Mouse (Mus musculus): Measurements from ENCODE around the gene Shisa9.

Gene Shisa9

DNA sequence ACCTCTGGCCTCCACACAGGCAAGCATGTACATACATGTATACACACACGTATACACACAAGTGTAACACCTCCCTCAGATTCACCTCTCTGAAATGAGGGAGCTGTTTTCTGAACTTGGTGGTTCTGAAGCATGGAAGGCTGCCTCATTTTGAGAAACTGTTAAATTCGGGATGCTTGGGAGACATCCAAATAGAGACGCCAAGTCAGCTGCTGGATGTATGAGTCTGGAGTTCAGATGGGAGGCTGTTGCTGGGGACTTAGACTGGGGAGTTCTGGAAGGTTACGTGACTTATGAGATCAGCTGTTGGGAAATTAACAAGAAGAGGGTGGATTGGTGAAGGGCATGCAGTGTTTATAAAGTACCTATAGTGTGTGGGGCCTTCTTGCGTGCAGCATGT is 88.7 kb downstream of the Shisa9 start:
- DNase-seq (ENCODE audit: low spot score), result no peak

GRCm38 (mm10) chr16:12076270-12076669 is 92.4 kb downstream of the Shisa9 start:
- no peak for DNase-seq (ENCODE audit: low spot score)

GRCm38 (mm10) chr16:12076700-12077099 is 92.8 kb downstream of the Shisa9 start:
- DNase-seq (ENCODE audit: low spot score), result no peak

- DNase-seq (ENCODE audit: low spot score), result no peak
Observed at GRCm38 (mm10) chr16:12083082-12083481, 99.2 kb downstream of the Shisa9 start.

DNA sequence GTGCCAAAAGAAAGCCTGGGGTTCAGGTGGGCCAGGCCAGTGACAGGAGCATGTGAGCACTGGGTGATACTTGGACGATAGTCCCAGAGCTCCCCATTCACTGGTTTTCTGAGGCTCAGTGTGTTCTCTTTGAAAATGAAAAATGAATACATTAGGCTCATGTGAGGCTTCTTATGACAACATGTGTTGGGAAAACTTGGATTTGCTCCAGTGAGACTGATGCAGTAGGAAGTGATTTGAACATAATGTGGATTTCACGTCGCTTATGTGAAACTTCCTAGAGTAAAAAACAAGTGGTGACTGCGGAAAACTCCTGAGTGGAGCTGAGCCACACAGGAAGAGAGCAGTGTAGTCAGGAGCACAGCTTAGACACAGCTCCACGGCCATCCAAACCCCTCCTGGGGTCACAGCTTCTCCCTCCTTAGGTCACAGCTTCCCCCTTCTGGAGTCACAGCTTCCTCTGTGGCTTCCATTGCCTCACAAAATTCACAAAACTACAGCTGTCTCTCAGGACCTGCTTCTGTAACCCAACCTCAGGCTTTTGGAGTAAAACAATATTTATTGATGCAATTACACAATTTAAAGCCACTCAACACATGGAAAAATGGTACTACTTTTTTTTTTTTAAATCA is 106.8 kb downstream of the Shisa9 start:
- no peak for DNase-seq (ENCODE audit: low spot score)

- no peak for DNase-seq (ENCODE audit: low spot score)
Observed at GRCm38 (mm10) chr16:12093253-12093652, 109.3 kb downstream of the Shisa9 start.

GRCm38 (mm10) chr16:12094784-12095315 is 110.9 kb downstream of the Shisa9 start:
- no peak for DNase-seq (ENCODE audit: low spot score)

- no peak for DNase-seq (ENCODE audit: low spot score)
Observed at GRCm38 (mm10) chr16:12095365-12095764, 111.5 kb downstream of the Shisa9 start.

DNA sequence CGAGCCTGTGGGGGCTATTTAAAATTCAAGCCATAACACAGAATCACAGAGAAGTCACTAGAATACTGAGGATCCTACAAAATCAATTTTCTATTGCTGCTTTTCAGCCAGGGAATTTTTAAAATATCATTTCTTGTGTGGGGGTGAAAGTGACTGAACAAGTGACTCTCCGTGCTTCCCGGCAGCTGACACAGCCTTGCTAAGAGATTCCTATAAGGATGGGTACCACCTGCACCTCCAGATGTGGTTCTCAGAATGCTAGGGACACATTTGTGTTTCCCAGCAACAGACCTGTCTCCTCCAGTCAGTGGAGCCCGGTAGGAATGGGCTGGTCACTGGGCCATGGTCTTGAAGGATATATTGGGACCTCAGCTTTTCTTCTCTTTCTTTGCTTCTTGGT is 124.5 kb downstream of the Shisa9 start:
- DNase-seq (ENCODE audit: low spot score), result no peak

GRCm38 (mm10) chr16:12110851-12111437 is 127.0 kb downstream of the Shisa9 start:
- peak; percentile 24 for DNase-seq (ENCODE audit: low spot score)

GRCm38 (mm10) chr16:12114396-12114795 is 130.5 kb downstream of the Shisa9 start:
- DNase-seq (ENCODE audit: low spot score), result no peak

- peak; percentile 41 for DNase-seq (ENCODE audit: low spot score)
Observed at GRCm38 (mm10) chr16:12115040-12115856, 131.3 kb downstream of the Shisa9 start.

DNA sequence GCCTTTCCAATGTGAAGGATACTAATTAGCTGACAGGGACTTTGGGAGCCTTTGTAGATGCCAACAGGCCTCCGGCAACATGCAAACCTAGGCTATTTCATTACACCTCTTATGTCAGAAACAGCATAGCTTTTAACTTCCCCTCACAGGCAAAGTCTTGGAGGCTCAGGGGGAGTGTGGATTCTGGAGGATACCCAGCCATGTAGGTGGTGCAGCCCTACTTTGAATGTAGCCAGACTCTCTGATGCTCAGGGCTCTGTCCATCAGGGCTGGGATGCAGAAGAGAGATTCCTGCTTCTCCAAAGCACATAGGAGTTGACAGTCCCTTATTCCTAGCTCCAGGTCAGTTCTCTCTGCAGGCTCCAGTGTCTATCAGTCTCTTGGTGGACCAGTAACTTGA is 133.0 kb downstream of the Shisa9 start:
- no peak for DNase-seq (ENCODE audit: low spot score)

- DNase-seq (ENCODE audit: low spot score), result no peak
Observed at GRCm38 (mm10) chr16:12119463-12119862, 135.6 kb downstream of the Shisa9 start.

- no peak for DNase-seq (ENCODE audit: low spot score)
Observed at GRCm38 (mm10) chr16:12129782-12130181, 145.9 kb downstream of the Shisa9 start.

DNA sequence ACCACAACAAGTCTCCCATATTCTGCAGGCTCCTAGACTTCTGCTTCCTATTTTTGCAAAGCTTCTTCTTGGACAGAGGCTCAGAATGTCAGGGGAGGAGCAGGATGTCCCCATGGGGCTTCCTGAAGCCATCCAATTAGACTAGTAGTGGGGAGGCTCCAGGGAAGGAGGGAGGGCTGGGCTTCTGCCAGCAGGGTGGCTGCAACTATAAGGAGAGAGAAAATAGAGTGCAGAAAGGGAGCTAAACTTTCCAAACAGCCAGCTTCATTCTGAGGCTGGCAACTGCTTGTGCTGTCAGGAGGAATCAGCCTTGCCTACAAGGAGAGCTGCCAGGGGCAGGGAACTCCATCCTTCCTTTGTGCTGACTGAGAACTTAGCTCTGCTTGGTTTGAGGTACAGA is 162.8 kb downstream of the Shisa9 start:
- peak; percentile 7 for DNase-seq (ENCODE audit: low spot score)

DNA sequence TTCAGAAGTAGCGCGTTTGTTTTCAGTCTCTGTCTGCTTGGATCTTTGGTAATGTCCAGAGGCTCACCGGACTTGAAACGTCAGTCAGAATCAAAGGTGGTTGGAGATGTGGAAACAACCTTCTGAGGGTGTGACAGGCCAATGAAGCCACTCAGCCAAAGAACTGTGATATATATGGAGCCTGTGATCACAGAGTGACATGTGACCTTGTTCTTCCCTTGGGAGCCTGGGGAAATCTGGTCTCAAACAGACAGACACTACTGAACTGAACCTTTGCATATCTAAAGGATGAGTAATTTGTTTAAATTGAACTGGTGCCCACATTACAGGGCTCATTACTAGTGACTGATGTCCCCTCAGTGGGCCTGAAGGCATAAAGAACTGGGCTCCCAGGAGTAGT is 168.1 kb downstream of the Shisa9 start:
- DNase-seq (ENCODE audit: low spot score), result no peak

- peak; percentile 39 for DNase-seq (ENCODE audit: low spot score)
Observed at GRCm38 (mm10) chr16:12154476-12154875, 170.6 kb downstream of the Shisa9 start.

GRCm38 (mm10) chr16:12173482-12174041 is 189.6 kb downstream of the Shisa9 start:
- no peak for DNase-seq (ENCODE audit: low spot score)

- DNase-seq (ENCODE audit: low spot score), result no peak
Observed at GRCm38 (mm10) chr16:12178031-12178430, 194.1 kb downstream of the Shisa9 start.

- DNase-seq (ENCODE audit: low spot score), result no peak
Observed at GRCm38 (mm10) chr16:12189739-12190138, 205.8 kb downstream of the Shisa9 start.

DNA sequence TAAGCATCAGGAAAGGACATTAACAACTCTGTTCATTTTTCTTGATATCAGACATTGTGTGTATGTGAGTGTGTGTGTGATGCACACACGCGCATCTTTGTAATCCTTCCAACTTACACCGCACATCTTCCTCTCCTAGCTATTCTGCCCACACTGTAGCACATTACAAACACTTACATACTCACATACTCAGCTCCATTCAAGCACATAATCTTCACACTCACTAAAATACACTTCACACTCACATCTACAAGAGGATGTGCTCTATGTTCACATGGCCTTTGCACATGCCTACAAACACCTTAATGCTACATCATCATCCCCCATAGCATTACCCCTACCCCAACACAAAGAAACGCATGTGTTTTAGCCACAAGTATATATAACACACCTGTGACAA is 212.9 kb downstream of the Shisa9 start:
- no peak for DNase-seq (ENCODE audit: low spot score)

GRCm38 (mm10) chr16:12197611-12198010 is 213.7 kb downstream of the Shisa9 start:
- DNase-seq (ENCODE audit: low spot score), result peak; percentile 41
